Mouse (Mus musculus): ENCODE measurements at regions not wholly inside any gene's neighbourhood (a gene's known extent, or its start where the extent isn't known, plus 50 kb on each side); places are given as distances from the start of the nearest gene placed in this dataset.

GRCm38 (mm10) chr4:131354908-131355307 lies 410.7 kb downstream of the Matn1 start:
- TF ChIP-seq CTCF (IDR thresholded peaks at IDR 0.05; ENCODE audit: control insufficient read depth, insufficient read depth, low read length) (no peak), POLR2A (IDR thresholded peaks at IDR 0.05; ENCODE audit: borderline replicate concordance, control insufficient read depth, low read depth, low read length) (no peak)

Data from bone marrow, adult 2 months (tissue).